Mouse (Mus musculus) cerebellum, adult 8-10 months (tissue): ENCODE results near the gene Tmem222.

ENCODE experiments used
- DNase-seq: peaks from one replicate; pipeline ENCODE4 v3.0.0; 2022

Tmem222 gene

GRCm38 (mm10) chr4:133277104-133278026, at the start of gene Tmem222:
Gene Tmem222, minus strand, starts transcription at chr4:133277792.
- DNase-seq = peak; percentile 97

GRCm38 (mm10) chr4:133319667-133320066, 42.1 kb upstream of the Tmem222 start:
- DNase-seq = no peak

GRCm38 (mm10) chr4:133315991-133316390, 38.4 kb upstream of the Tmem222 start:
- DNase-seq = no peak

- DNase-seq = peak; percentile 78
Observed at GRCm38 (mm10) chr4:133314896-133315295, 37.3 kb upstream of the Tmem222 start.

- peak; percentile 88 for DNase-seq
Observed at GRCm38 (mm10) chr4:133309948-133310347, 32.4 kb upstream of the Tmem222 start.

- DNase-seq = peak; percentile 70
Observed at GRCm38 (mm10) chr4:133307331-133307730, 29.7 kb upstream of the Tmem222 start.

GRCm38 (mm10) chr4:133305825-133306224, 28.2 kb upstream of the Tmem222 start:
- DNase-seq = no peak

GRCm38 (mm10) chr4:133304770-133305169, 27.2 kb upstream of the Tmem222 start:
- DNase-seq = no peak

- DNase-seq = no peak
Observed at GRCm38 (mm10) chr4:133302668-133303067, 25.1 kb upstream of the Tmem222 start.

GRCm38 (mm10) chr4:133301802-133302201, 24.2 kb upstream of the Tmem222 start:
- peak; percentile 87 for DNase-seq

- no peak for DNase-seq
Observed at GRCm38 (mm10) chr4:133300421-133300820, 22.8 kb upstream of the Tmem222 start.

- peak; percentile 74 for DNase-seq
Observed at GRCm38 (mm10) chr4:133299701-133300100, 22.1 kb upstream of the Tmem222 start.

- peak; percentile 85 for DNase-seq
Observed at GRCm38 (mm10) chr4:133298516-133299365, 21.1 kb upstream of the Tmem222 start.

GRCm38 (mm10) chr4:133297801-133298238, 20.2 kb upstream of the Tmem222 start:
- peak; percentile 91 for DNase-seq

GRCm38 (mm10) chr4:133297360-133297759, 19.8 kb upstream of the Tmem222 start:
- no peak for DNase-seq

GRCm38 (mm10) chr4:133294084-133294483, 16.5 kb upstream of the Tmem222 start:
- DNase-seq = no peak

- DNase-seq = no peak
Observed at GRCm38 (mm10) chr4:133292901-133293843, 15.6 kb upstream of the Tmem222 start.

GRCm38 (mm10) chr4:133292405-133292804, 14.8 kb upstream of the Tmem222 start:
- DNase-seq = no peak

GRCm38 (mm10) chr4:133291255-133291654, 13.7 kb upstream of the Tmem222 start:
- DNase-seq = no peak

GRCm38 (mm10) chr4:133286476-133287077, 9.0 kb upstream of the Tmem222 start:
- no peak for DNase-seq

GRCm38 (mm10) chr4:133285950-133286349, 8.4 kb upstream of the Tmem222 start:
- no peak for DNase-seq

GRCm38 (mm10) chr4:133285299-133285698, 7.7 kb upstream of the Tmem222 start:
- no peak for DNase-seq
